Mouse (Mus musculus): Measurements from ENCODE around the gene Map2.

- TF ChIP-seq CTCF (IDR thresholded peaks at IDR 0.05; ENCODE audit: low read depth) (no peak), EP300 (IDR thresholded peaks at IDR 0.05; ENCODE audit: low read depth) (no peak)
Measured at GRCm38 (mm10) chr1:66196716-66197115, 21.6 kb downstream of the Map2 start.
